9 mouse cellular contexts compared by ENCODE assay signal in the genomic region with DNA sequence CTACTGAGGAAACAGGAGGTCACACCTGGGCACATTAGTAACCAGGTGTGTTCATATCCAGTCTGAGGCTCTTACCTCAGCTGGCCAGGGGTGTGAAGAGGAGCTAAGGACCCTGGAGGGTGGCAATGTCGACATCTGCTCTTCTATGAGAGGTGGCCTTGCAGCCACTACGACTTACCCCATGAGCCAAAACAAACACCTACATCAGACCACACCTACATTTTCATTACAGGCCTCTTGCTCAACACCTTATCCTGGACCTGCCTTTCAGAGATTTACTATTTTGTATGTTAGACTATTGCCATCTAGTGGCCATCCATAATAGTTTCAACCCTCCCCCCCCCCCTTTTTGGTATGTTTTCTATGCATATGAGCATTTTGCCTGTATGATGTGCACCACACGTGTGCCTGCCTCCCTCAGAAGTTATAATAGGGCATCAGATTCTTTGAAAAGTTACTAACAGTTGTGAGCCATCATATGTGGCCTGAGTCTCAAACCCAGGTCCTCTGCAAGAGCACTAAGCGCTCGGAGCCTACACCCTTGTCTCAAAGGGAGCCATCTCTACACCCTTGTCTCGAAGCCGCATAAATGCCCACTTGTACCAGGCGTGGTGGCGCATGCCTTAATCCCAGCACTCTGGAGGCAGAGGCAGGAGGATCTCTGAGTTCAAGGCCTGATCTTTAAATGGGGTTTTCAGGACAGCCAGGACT.
DNase-seq lines count a peak whose midpoint lies in the region; ATAC-seq lines count a peak whose summit lies in the region.
"Had no signal": no experiment of that assay in that cellular context is flagged by ENCODE, and none has a peak within 500 bp of the region (broad histone marks: within the 10 kb centered on the region; RNA-seq: fewer than 3 reads in every experiment).

No protein-coding gene starts in this region.

- no peak overlapping the region for H3K27ac ChIP-seq in limb, embryonic 11.5 days (replicated peaks; ENCODE audit: low read depth, low read length)
- H3K27ac ChIP-seq in limb, embryonic 10.5 days = no peak overlapping the region
- no peak overlapping the region for H3K27ac ChIP-seq in intestine, embryonic 15.5 days
- H3K27ac ChIP-seq in midbrain, embryonic 13.5 days = no peak overlapping the region
- H3K27ac ChIP-seq: embryonic facial prominence, embryonic 13.5 days had no signal

- H3K4me1 ChIP-seq in limb, embryonic 11.5 days (ENCODE audit: control insufficient read depth, insufficient read depth, low read length) = no peaks in the 10 kb centered on the region
- peaks cover 11% of the 10 kb centered on the region; the same call in 1 of the 2 replicates for H3K4me1 ChIP-seq in limb, embryonic 10.5 days
- 0 out of 2 replicates have a peak, but pooled peaks cover 3% of the 10 kb centered on the region for H3K4me1 ChIP-seq in intestine, embryonic 15.5 days (replicated peaks)
- H3K4me1 ChIP-seq in midbrain, embryonic 13.5 days (replicated peaks) = peaks cover 12% of the 10 kb centered on the region; the same call in 1 of the 2 replicates
- H3K4me1 ChIP-seq: embryonic facial prominence, embryonic 13.5 days; megakaryocyte, embryonic 14.5 days had no signal

- H3K9ac ChIP-seq in limb, embryonic 11.5 days (ENCODE audit: low read length) = no peak overlapping the region
- H3K9ac ChIP-seq in intestine, embryonic 15.5 days = no peak overlapping the region
- H3K9ac ChIP-seq in midbrain, embryonic 13.5 days (replicated peaks) = no peak overlapping the region
- H3K9ac ChIP-seq: embryonic facial prominence, embryonic 13.5 days had no signal

- no peak overlapping the region for H3K4me3 ChIP-seq in limb, embryonic 11.5 days (ENCODE audit: low read depth, low read length)
- H3K4me3 ChIP-seq in limb, embryonic 10.5 days = no peak overlapping the region
- no peak overlapping the region for H3K4me3 ChIP-seq in intestine, embryonic 15.5 days (replicated peaks)
- no peak overlapping the region for H3K4me3 ChIP-seq in midbrain, embryonic 13.5 days (replicated peaks)
- H3K4me3 ChIP-seq: embryonic facial prominence, embryonic 13.5 days; megakaryocyte, embryonic 14.5 days had no signal

- no peaks in the 10 kb centered on the region for H3K36me3 ChIP-seq in limb, embryonic 11.5 days (ENCODE audit: control insufficient read depth, insufficient read depth, low read length)
- no peaks in the 10 kb centered on the region for H3K36me3 ChIP-seq in limb, embryonic 10.5 days
- H3K36me3 ChIP-seq in intestine, embryonic 15.5 days = no peaks in the 10 kb centered on the region
- H3K36me3 ChIP-seq in midbrain, embryonic 13.5 days = no peaks in the 10 kb centered on the region
- H3K36me3 ChIP-seq: embryonic facial prominence, embryonic 13.5 days had no signal

- H3K9me3 ChIP-seq in limb, embryonic 11.5 days (ENCODE audit: control insufficient read depth, low read length) = no peaks in the 10 kb centered on the region
- no peaks in the 10 kb centered on the region for H3K9me3 ChIP-seq in limb, embryonic 10.5 days (replicated peaks)
- no peaks in the 10 kb centered on the region for H3K9me3 ChIP-seq in intestine, embryonic 15.5 days
- H3K9me3 ChIP-seq in midbrain, embryonic 13.5 days = no peaks in the 10 kb centered on the region
- H3K9me3 ChIP-seq: embryonic facial prominence, embryonic 13.5 days had no signal

- DNase-seq in limb, embryonic 11.5 days (ENCODE audit: low spot score) = peak; percentile 23
- DNase-seq in limb, embryonic 10.5 days (ENCODE audit: low spot score) = no peak
- DNase-seq in embryo, embryonic 10 days (ENCODE audit: low spot score) = peak; percentile 51
- no peak for DNase-seq in testis, postnatal 10 days (ENCODE audit: low spot score)

- no peaks in the 10 kb centered on the region for H3K27me3 ChIP-seq in limb, embryonic 11.5 days (ENCODE audit: control insufficient read depth, insufficient read depth, low read length)
- peaks cover 23% of the 10 kb centered on the region; the same call in 1 of the 2 replicates for H3K27me3 ChIP-seq in limb, embryonic 10.5 days (ENCODE audit: low read depth, poor library complexity, severe bottlenecking)
- no peaks in the 10 kb centered on the region for H3K27me3 ChIP-seq in intestine, embryonic 15.5 days (replicated peaks)
- no peaks in the 10 kb centered on the region for H3K27me3 ChIP-seq in midbrain, embryonic 13.5 days

- H3K4me2 ChIP-seq in limb, embryonic 11.5 days (ENCODE audit: low read depth, severe bottlenecking) = no peak overlapping the region
- H3K4me2 ChIP-seq in intestine, embryonic 15.5 days (replicated peaks) = no peak overlapping the region
- H3K4me2 ChIP-seq in midbrain, embryonic 13.5 days (replicated peaks) = no peak overlapping the region
- H3K4me2 ChIP-seq: embryonic facial prominence, embryonic 13.5 days had no signal

- peak; percentile 60 for ATAC-seq in limb, embryonic 11.5 days (ENCODE audit: insufficient number of reproducible peaks, low FRiP score, low TSS enrichment, low read depth)
- ATAC-seq in intestine, embryonic 15.5 days = peak; percentile 77
- peak; percentile 64 for ATAC-seq in midbrain, embryonic 13.5 days
- ATAC-seq in megakaryocyte, adult 5-6 weeks (ENCODE audit: poor library complexity, severe bottlenecking) = no peak

- WGBS in limb, embryonic 11.5 days = 66% methylated on average over 9 of the region's 9 CpGs
- 65% methylated on average over 9 of the region's 9 CpGs for WGBS in limb, embryonic 10.5 days
- 65% methylated on average over 9 of the region's 9 CpGs for WGBS in intestine, embryonic 15.5 days
- WGBS in midbrain, embryonic 13.5 days = 66% methylated on average over 9 of the region's 9 CpGs

Comparison
In these comparisons a context has a peak if more than half of its experiments do, and no peak if none do; other contexts are left out.
1. DNase-seq: peak in limb, embryonic 11.5 days (single experiment) and embryo, embryonic 10 days (single experiment); none in limb, embryonic 10.5 days (single experiment) and testis, postnatal 10 days (single experiment).